Mouse (Mus musculus) central nervous system, embryonic 11.5 days (tissue): Measurements from ENCODE around the gene Mrtfa. TPM values are rescaled to one million over a fixed set of nuclear protein-coding genes. Genes with fewer than 3 reads are reported as not detected.

Experiments
- polyA plus RNA-seq: library from polyadenylated mRNA; depleted of rRNA; stranded (reverse); fragments of >200 nt; gene quantifications from 2 replicates; pipeline ENCODE4 v1.2.3, GENCODE M21; 2012; rRNA removed

Gene Mrtfa
- 20.9 and 22.8 TPM in 2 replicates for polyA plus RNA-seq

GRCm38 (mm10) chr15:81190630-81191178, at the start of gene Mrtfa:
Gene Mrtfa (minus strand): TSS chr15:81190757.

GRCm38 (mm10) chr15:81235086-81235920, 44.7 kb upstream of the Mrtfa start, which contains the start of gene Mchr1:
Gene Mchr1 (plus strand): TSS chr15:81235499.

GRCm38 (mm10) chr15:80977620-80978334, 212.8 kb downstream of the Mrtfa start, which contains the start of gene Sgsm3:
Gene Sgsm3 (plus strand): TSS chr15:80977765.

Other genes with a start within 250 kb of the Mrtfa start
- 77.8 and 96.9 TPM in 2 replicates for gene Adsl, start 242.3 kb downstream of the Mrtfa start, polyA plus RNA-seq
- gene Sgsm3, start 213.0 kb downstream of the Mrtfa start, polyA plus RNA-seq = 29.4 and 36.6 TPM in 2 replicates
- gene Mchr1, start 44.7 kb upstream of the Mrtfa start, polyA plus RNA-seq = 0.31 and 0.77 TPM in 2 replicates
- 62.4 and 84.3 TPM in 2 replicates for gene Slc25a17, start 170.1 kb upstream of the Mrtfa start, polyA plus RNA-seq
- gene St13, start 209.3 kb upstream of the Mrtfa start, polyA plus RNA-seq = 123 and 279 TPM in 2 replicates
- 6.0 and 9.5 TPM in 2 replicates for gene Xpnpep3, start 209.4 kb upstream of the Mrtfa start, polyA plus RNA-seq
- gene Dnajb7, start 217.5 kb upstream of the Mrtfa start, polyA plus RNA-seq = not detected in 2 replicates